Mouse (Mus musculus) thymus, postnatal 0 days (tissue): ENCODE data around the gene Mfn2. TPM values are rescaled to one million over a fixed set of nuclear protein-coding genes. Genes with fewer than 3 reads are reported as not detected.
"Not testable (repeated sequence)": the region's sequence is repeated elsewhere in the genome, so short reads cannot be mapped to it uniquely, and the experiment has no call there.

Source experiments
- DNase-seq: peaks from one replicate; pipeline ENCODE4 v3.0.0-alpha.2; 2015; ENCODE audit warnings: low spot score
- polyA plus RNA-seq: library from polyadenylated mRNA; unstranded; fragments of >200 nt; fragmentation: Nextera tagmentation; extraction: Ambion mirVana; gene quantifications from 2 replicates; pipeline ENCODE4 v1.2.1, GENCODE M21; 2015

Mfn2 gene
- polyA plus RNA-seq, 1 experiment from 2014 or later, result 18.8 TPM

GRCm38 (mm10) chr4:147868450-147869031 lies 36.0 kb downstream of the Mfn2 start, which contains the start of the genes Miip and Fv1:
Gene Miip, minus strand, starts transcription at chr4:147868816.
Gene Fv1, plus strand, starts transcription at chr4:147868979.
- peak; percentile 94 for DNase-seq

GRCm38 (mm10) chr4:147867563-147868449 lies 36.7 kb downstream of the Mfn2 start:
- no peak for DNase-seq

GRCm38 (mm10) chr4:147866793-147867192 lies 37.7 kb downstream of the Mfn2 start:
- not testable (repeated sequence) for DNase-seq

- DNase-seq, result no peak
Observed at GRCm38 (mm10) chr4:147866056-147866455, 38.4 kb downstream of the Mfn2 start.

- no peak for DNase-seq
Observed at GRCm38 (mm10) chr4:147865651-147866050, 38.9 kb downstream of the Mfn2 start.

- DNase-seq, result no peak
Observed at GRCm38 (mm10) chr4:147862051-147862450, 42.5 kb downstream of the Mfn2 start.

- DNase-seq, result no peak
Observed at GRCm38 (mm10) chr4:147850776-147851175, 53.7 kb downstream of the Mfn2 start.

- DNase-seq, result no peak
Observed at GRCm38 (mm10) chr4:147848584-147848991, 55.9 kb downstream of the Mfn2 start.

GRCm38 (mm10) chr4:147847614-147848583 lies 56.6 kb downstream of the Mfn2 start, which contains the start of gene Zfp933:
Gene Zfp933, minus strand, starts transcription at chr4:147848366.
- DNase-seq, result peak; percentile 89

- DNase-seq, result no peak
Observed at GRCm38 (mm10) chr4:147842871-147843270, 61.6 kb downstream of the Mfn2 start.

GRCm38 (mm10) chr4:147839282-147839681 lies 65.2 kb downstream of the Mfn2 start:
- not testable (repeated sequence) for DNase-seq

- no peak for DNase-seq
Observed at GRCm38 (mm10) chr4:147824389-147824788, 80.1 kb downstream of the Mfn2 start.

Other genes starting within 250 kb of the Mfn2 start
- not detected in 2 replicates for gene Zfp534, start 202.2 kb downstream of the Mfn2 start, polyA plus RNA-seq
- 16.4 TPM in 2 replicates for gene Zfp984, start 94.9 kb downstream of the Mfn2 start, polyA plus RNA-seq
- 4.5 and 5.6 TPM in 2 replicates for gene Zfp933, start 56.3 kb downstream of the Mfn2 start, polyA plus RNA-seq
- 73.5 and 88.4 TPM in 2 replicates for gene Miip, start 35.9 kb downstream of the Mfn2 start, polyA plus RNA-seq
- gene Fv1, start 35.7 kb downstream of the Mfn2 start, polyA plus RNA-seq, result 4.7 and 4.9 TPM in 2 replicates
- 11.4 TPM in 2 replicates for gene Plod1, start 32.1 kb upstream of the Mfn2 start, polyA plus RNA-seq
- gene 2510039O18Rik, start 36.2 kb upstream of the Mfn2 start, polyA plus RNA-seq, result 21.8 and 28.9 TPM in 2 replicates
- 0.42 and 0.62 TPM in 2 replicates for gene Nppb, start 81.1 kb upstream of the Mfn2 start, polyA plus RNA-seq
- gene Nppa, start 96.0 kb upstream of the Mfn2 start, polyA plus RNA-seq, result 0.76 and 0.88 TPM in 2 replicates
- 4.1 and 4.2 TPM in 2 replicates for gene Clcn6, start 134.1 kb upstream of the Mfn2 start, polyA plus RNA-seq
- gene Mthfr, start 134.4 kb upstream of the Mfn2 start, polyA plus RNA-seq, result 8.3 and 9.0 TPM in 2 replicates
- 43.3 and 45.2 TPM in 2 replicates for gene Agtrap, start 183.3 kb upstream of the Mfn2 start, polyA plus RNA-seq
- gene Mad2l2, start 225.7 kb upstream of the Mfn2 start, polyA plus RNA-seq, result 42.1 and 46.1 TPM in 2 replicates
- not detected in 2 replicates for gene Draxin, start 226.0 kb upstream of the Mfn2 start, polyA plus RNA-seq
- gene Fbxo6, start 247.4 kb upstream of the Mfn2 start, polyA plus RNA-seq, result 36.2 and 37.7 TPM in 2 replicates